15 mouse cellular contexts compared by ENCODE assay signal in the genomic region with DNA sequence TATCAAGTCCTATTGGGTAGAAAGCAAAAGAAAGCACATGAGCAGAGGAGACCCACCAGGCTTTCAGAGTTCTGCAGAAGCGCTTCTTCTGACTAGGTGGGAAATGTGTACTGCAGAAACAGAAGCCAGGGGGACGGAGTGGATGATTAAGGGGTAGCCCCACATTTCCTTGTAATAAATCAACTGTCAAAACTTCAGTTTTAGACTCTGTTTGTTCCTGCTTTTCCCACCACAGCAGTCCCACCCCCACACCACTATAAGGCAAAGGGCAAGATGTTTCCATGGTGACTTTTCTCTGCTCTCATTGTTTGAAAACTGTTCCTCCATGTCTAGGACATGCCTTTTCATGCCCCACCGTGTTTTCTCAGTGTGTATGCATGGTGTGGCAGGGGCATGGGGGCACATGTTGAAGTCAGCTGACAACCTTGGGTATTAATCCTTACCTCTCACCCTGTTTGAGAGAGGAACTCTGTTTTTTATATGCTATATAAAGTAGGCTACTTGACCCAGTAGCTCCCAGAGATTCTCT.
"Had no signal": no experiment of that assay in that cellular context is flagged by ENCODE, and none has a peak within 500 bp of the region (broad histone marks: within the 10 kb centered on the region; RNA-seq: fewer than 3 reads in every experiment).

No protein-coding gene starts in this region.

- H3K4me2 ChIP-seq: kidney, embryonic 15.5 days; limb, embryonic 13.5 days; midbrain, embryonic 12.5 days; neural tube, embryonic 13.5 days; stomach, embryonic 15.5 days had no signal

- DNase-seq: kidney, adult 2 months; kidney, postnatal 36 days; left cerebral cortex, postnatal 4 days; right cerebral cortex, postnatal 14 days; thymus, postnatal 4 days had no signal

- H3K27ac ChIP-seq: kidney, embryonic 15.5 days; layer of hippocampus, adult 2 months; limb, embryonic 13.5 days; liver, embryonic 14.5 days; macrophage; midbrain, embryonic 12.5 days; neural tube, embryonic 13.5 days; stomach, embryonic 15.5 days had no signal

- H3K27me3 ChIP-seq: kidney, embryonic 15.5 days; limb, embryonic 13.5 days; midbrain, embryonic 12.5 days; neural tube, embryonic 13.5 days; stomach, embryonic 15.5 days had no signal

- H3K4me3 ChIP-seq: kidney, embryonic 15.5 days; layer of hippocampus, adult 2 months; limb, embryonic 13.5 days; midbrain, embryonic 12.5 days; neural tube, embryonic 13.5 days; stomach, embryonic 15.5 days had no signal

- H3K9ac ChIP-seq: kidney, embryonic 15.5 days; limb, embryonic 13.5 days; liver, embryonic 14.5 days; midbrain, embryonic 12.5 days; neural tube, embryonic 13.5 days; stomach, embryonic 15.5 days had no signal

- H3K9me3 ChIP-seq: kidney, embryonic 15.5 days; limb, embryonic 13.5 days; midbrain, embryonic 12.5 days; stomach, embryonic 15.5 days had no signal

- ATAC-seq: inflammation-experienced regulatory T-cells, adult 6 months; midbrain, embryonic 16.5 days had no signal

- H3K36me3 ChIP-seq: kidney, embryonic 15.5 days; limb, embryonic 13.5 days; midbrain, embryonic 12.5 days; neural tube, embryonic 13.5 days; stomach, embryonic 15.5 days had no signal

- H3K4me1 ChIP-seq: stomach, embryonic 15.5 days had no signal
